Mouse (Mus musculus) cerebellum, adult 2 months (tissue): ENCODE measurements around the gene Olfr1410.

Experiments used
- CTCF ChIP-seq: fragments of 200-500 bp; IDR thresholded peaks from 2 replicates; pipeline ENCODE4 v1.5.1; 2011; ENCODE audit warnings: low read depth, mild to moderate bottlenecking, control low read depth, low read length, moderate library complexity, borderline replicate concordance; ENCODE audit not compliant: insufficient read depth
- POLR2A ChIP-seq: fragments of 200-500 bp; IDR thresholded peaks from 2 replicates; pipeline ENCODE4 v1.6.1; 2011; ENCODE audit warnings: low read length, control low read depth, borderline replicate concordance; ENCODE audit not compliant: insufficient read depth

DNA sequence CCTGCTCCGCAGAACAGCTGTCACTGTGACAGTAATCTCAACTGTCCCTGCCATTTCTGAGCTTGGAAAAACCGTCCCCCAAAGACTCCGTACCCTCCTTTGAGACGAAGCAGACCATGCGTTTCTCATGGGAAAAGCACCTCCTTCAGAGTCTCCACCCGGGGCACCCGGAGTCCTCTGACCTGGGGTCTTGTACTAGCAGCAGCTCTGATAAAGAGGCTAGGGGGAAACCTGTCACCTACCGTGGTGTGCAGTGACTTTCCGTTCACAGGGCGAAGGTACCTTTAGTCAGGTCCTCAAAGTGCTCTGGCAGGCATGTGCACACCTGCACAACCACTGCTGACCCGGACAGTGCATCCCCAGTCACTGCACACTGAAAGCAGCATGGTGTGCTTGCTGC, 31.1 kb downstream of the Olfr1410 start:
- TF ChIP-seq CTCF (no peak), POLR2A (no peak)
